Mouse (Mus musculus): Measurements from ENCODE around the gene Mettl15.
"Not testable (repeated sequence)": the region's sequence is repeated elsewhere in the genome, so short reads cannot be mapped to it uniquely, and the experiment has no call there.

Gene Mettl15

DNA sequence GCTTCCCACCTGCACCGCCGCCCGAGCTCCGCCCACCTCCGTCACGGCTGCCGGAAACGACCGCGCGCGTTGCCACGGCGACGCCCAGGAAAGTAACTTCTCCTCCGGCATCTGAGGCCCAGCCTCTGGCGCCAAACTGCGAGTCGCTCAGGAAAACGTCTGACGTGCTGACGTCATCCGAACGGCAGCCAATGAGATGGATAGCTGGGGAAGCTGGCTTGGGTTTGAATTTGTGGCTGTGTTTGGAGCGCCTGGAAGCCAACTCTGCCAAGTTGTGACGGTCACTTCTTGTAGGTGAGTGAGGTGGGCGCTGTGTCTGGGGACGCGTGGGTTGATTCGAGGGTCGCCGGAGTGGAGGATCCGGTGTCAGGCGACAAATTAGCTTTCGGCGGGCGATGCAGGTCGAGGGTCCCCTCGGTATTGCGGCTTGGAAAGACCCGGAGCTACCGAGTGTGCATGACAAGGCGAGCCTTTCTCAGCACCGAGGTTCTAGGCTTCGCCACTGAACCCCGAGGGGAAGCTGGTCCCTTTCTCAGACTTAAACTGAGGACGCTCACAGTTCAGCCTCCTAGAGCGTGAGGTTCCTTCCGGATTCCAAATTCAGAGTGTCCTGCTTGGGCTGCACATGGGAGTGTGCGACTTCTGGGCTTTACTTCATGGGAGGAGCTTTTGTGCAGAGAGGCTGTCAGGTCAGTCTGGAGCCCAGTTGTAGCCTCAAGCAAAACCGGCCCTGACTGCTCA, at the start of gene Mettl15, which contains the start of gene Kif18a:
Gene Mettl15, minus strand, starts transcription at position 149 of the 741 bp plus-strand sequence.
Gene Kif18a, plus strand, starts transcription at position 139 of the 741 bp plus-strand sequence.
- DNase-seq (ENCODE audit: low spot score): peak; percentile 92

DNA sequence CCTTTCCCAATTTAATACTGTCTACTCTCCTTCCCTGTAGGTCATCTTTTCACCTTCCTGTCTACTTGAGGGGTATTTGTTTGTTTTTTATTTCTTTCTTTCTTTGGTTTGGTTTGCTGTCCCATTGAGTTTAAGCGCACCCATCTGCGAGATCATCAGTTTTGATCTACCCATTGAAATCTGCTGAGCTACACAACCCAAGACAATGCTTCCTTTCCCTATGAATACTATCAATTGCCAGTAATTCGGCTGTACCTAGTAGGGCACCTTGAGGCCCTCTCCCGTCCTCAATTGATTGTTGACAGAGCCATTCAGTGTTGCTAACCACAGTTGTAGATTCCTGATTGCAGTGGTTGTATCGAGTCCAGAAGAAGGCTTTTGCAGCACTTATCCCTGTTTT, 30.8 kb upstream of the Mettl15 start:
- no peak for DNase-seq (ENCODE audit: low spot score)

DNA sequence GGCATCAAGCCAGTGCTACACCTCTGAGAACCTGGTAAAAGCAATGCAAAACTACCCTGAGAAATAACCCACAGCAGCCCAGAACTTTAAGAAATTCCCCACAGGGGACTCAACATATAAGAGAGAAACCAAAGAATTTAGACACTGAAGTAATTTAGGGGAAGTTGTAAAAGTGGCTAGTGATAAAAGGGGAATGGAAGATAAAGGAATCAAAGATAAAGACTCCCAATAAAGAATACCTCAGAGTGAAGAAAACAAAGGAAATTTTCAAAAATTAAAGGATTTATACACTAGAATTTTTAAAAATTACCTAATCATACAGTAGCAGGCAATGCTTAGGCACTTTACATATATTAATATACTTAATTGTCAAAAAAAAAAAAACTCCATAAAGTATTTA, 23.1 kb upstream of the Mettl15 start:
- no peak for DNase-seq (ENCODE audit: low spot score)

DNA sequence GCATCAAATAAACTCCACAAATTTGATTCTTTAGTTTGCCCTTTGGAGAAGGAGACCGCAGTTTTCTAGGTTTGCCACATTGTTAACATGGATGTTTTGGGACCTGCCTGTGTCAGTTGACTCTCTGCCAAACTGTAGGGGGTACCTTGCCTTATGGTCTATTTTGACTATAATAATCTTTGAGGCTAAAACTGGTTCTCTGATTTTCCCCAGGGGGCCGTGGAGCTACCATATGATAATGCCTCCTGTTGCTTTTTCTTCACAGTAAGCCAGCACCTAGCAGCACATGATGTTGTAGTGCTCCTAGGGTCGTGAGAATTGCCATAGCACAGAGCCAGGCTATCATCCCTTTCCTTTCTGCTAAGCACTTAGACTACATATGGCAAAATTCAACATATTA, 21.7 kb upstream of the Mettl15 start:
- no peak for DNase-seq (ENCODE audit: low spot score)

DNA sequence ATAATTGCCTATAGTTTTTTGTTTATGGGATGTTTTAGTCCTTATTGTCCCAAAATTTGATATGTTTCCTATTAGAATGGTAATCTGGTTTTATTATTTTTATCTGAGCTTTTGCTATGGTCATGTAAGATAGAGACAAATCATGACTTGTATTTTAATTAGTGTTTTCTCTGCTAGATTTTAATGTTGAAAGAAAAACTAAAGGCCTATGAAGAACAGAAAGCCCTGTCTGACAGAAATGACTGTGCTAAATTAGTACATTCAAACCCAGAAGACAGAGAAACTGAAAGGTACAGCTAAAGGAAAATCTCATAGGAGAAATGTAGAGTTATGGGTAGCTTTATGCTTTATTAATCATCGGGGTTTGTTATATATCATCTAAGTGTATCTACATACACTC, 17.6 kb upstream of the Mettl15 start:
- no peak for DNase-seq (ENCODE audit: low spot score)

DNA sequence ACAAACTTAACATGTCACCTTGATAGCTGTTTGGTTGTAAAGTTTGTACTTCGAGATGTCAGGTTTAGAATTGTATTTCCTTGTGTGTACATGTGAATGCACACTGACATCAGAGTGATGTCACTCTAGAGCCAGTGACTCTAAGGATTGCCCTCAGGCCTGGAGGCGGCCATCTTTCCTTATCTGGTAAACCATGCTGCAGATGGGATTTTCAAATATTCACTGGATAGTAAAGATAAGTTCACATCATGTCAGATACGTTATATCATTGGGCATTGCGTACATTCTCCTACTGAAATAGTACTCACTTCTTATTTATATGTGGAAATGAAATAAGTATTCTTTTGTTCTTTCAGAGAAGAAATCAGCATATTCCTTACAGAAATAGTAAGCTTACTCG, 15.7 kb upstream of the Mettl15 start:
- DNase-seq (ENCODE audit: low spot score): no peak

DNA sequence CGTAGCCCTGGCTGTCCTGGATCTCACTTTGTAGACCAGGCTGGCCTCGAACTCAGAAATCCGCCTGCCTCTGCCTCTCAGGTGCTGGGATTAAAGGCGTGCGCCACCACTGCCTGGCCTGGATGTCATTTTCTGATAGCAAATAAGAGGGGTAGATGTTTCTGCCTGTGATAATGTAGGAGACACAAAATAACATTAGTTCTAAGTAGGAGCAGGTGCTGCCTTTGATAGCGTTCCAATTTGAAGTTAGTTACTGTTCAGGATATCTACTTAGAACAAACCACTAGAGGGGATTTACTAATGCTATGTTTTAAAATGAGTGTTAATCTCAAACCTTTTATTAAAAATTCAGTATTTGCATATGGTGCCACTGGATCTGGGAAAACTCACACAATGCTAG, 8.8 kb upstream of the Mettl15 start:
- no peak for DNase-seq (ENCODE audit: low spot score)

DNA sequence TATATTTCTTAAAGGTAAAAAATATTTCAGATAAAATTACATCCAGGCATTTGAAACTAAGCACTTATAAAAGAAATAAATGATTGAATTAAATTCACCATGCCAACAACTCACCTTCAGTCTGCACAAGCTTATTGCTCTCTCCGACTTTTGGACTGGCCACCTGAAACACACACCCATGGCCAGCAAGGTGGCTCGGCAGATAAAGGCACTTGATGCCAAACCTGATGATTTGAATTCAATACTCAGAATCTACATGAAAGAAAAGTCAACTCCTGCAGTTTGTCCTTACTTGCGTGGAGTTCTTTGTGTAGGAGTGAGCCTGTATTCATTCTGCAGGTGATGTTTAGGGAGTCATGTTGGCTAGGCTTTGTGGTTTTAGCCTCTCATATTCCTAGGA, 3.6 kb upstream of the Mettl15 start:
- DNase-seq (ENCODE audit: low spot score): no peak

DNA sequence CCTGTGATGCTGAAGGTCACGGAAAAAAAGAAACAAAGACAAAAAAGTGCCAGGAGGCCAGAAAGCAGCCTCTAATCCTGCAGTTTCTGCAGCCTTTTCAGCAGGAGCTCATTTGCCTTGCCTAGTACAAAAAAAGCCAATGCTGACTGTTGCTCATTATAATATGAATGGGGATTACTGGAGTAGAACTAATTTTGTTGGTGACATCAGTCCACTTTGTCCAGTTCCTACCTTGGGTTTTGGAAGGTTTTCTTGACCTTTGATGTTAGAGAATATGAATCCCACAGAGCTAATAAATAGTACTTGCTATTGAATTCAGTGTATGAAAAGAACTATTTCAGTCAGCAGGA, 768 bp upstream of the Mettl15 start:
- no peak for DNase-seq (ENCODE audit: low spot score)

DNA sequence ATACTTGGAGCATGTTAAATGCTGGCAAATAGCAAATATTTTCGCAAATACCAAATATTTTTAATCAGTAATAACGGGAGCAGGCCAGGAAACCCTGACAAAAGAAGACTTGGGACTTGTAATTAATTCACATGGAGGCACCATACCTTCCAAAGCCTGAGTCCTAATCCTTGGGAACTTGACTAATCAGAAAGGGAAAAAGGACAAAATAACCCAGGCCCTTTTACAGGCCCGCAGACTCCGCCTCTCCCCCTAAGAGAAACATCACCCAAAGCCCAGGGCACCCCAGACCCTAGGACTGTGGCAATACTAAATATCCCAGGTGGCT, 312 bp downstream of the Mettl15 start:
- DNase-seq (ENCODE audit: low spot score): no peak

DNA sequence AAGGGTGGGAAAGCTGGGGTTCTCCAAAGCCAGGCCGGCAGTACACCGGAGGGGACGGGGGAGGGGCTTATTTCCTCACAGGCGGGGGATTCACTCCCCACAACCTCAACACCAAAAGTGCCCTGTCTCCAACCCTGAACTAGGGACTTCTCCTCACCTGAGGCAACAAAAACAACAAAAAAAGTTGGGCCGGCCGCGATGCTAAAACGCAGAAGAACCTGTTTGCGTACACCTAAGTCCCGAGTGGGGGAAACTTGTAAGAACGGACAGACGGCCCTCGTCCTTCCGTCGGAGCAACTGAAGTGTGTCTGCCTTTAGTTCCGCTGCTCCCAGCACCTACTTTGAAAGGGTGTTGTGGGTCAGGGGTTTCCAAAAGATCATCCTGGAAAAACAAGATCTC, 2.5 kb downstream of the Mettl15 start:
- DNase-seq (ENCODE audit: low spot score): peak; percentile 57

DNA sequence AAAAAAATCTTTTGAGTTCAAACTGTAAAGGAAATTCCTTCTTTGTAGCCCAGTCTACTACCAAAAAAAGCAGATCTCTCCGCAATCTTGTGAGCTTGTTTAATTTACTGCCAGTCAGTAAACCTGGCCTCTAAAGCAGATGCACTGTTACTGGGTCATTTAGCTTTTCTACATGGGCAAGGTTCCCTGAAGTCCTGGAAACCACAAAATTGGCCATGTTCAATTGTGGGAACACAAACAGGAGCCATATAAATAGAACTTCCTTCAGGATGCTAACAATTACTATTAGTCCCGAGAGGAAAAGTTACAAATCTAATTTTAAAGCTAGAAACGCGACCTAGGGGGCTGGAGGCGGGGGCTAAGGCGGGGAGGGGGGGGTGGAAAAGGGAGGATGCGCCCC, 3.0 kb downstream of the Mettl15 start:
- no peak for DNase-seq (ENCODE audit: low spot score)

DNA sequence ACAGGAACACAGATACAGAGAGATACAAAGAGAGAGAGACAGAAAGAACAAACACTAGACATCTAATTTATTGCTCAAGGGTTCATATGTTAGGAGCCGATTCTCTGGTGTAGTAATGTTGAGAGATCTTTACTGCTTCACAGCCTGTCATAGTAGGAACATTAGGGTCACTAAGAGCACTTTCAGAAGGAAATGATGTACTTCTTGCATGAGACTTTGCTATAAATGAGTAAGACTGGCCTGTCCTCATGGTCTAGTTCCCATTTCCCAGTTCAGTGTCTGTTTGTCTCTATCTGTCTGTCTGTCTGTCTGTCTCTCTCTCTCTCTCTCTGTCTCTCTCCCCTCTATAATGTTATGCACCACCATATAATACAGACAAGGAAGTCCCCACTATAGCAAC, 7.5 kb downstream of the Mettl15 start:
- no peak for DNase-seq (ENCODE audit: low spot score)

DNA sequence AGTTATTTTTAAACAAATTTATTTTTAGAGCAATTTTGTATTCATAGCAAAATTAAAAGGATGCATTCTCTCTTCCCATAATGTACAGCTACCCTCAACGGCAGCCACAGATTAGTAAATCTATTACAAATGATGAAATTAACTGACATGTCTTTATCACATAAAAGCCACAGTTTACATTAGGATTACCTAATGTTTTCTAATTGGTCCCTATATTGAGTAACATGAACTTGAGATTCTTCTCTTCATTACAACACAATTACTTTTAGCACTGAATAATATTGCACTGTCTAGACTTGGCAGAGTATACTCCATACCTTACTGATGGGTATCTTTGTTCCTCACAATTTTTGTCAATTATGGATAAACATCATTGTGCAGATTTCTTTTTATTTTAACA, 17.8 kb downstream of the Mettl15 start:
- no peak for DNase-seq (ENCODE audit: low spot score)

DNA sequence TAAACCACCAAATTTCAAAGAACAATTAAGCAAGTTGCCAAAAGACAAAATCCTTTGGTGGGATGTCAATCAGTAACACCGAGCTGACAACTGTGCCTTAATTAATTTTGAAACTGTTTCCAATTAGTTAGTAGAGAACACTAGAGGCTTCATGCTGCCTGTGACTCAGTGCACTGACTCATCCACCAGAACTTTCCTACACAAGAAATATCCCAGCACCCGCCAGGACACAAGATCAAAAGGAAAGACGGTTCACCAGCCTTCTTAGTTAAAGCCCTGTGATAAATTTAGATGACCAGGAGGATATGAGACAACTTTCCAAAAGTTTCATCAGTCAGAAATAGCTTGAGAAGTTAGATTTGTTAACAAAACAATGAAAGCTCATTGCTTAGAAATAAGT, 38.6 kb downstream of the Mettl15 start:
- DNase-seq (ENCODE audit: low spot score): no peak

DNA sequence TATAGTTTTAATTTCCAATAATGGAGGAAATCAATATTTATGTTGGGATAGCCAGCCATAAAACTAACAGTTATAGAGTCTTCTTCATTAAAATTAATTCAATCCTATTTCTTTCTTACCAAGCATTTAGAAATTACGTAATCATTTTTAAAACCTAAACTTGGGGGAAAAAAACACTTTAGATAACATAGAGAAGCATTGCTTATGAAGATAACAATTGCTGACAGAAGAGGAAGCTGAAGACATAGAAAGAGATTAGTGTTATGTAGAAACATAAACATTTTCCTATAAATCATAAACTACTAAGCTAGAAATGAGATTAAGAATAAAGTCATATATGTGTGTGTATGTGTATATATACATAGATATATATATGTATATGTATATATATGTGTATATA, 44.8 kb downstream of the Mettl15 start:
- no peak for DNase-seq (ENCODE audit: low spot score)

DNA sequence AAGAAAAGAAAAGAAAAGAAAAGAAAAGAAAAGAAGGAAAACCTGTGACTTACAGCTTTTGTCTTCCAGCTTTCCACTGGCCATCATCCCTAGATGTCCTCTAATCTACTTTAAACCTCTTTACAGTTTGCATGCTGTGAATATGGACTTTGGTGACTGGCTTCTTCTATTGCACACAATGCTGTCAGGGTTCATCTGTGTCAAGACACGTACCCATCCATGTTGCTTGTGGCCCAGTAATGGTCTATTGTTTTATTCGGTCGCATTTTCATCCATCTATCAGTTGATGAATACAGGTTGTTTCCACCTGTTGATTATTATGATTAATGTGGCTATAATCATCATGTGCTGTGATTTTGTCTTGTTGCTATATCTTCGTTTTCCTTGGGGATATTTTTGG, 46.7 kb downstream of the Mettl15 start:
- no peak for DNase-seq (ENCODE audit: low spot score)

DNA sequence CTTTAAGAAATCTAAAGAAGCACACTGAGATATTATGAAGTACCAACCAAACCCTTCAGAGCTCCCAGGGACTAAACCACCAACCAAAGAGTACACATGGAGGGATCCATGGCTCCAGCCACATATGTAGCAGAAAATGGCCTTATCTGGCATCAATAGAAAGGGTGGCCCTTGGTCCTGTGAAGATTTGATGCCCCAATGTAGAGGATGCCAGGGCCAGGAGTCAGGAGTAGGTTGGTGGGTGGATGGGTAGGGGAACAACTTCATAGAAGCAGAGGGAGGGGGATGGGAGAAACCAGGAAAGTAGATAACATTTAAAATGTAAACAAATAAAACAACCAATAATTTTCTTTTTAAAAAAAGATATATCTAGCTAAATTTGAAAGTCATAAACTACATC, 50.1 kb downstream of the Mettl15 start:
- no peak for DNase-seq (ENCODE audit: low spot score)

DNA sequence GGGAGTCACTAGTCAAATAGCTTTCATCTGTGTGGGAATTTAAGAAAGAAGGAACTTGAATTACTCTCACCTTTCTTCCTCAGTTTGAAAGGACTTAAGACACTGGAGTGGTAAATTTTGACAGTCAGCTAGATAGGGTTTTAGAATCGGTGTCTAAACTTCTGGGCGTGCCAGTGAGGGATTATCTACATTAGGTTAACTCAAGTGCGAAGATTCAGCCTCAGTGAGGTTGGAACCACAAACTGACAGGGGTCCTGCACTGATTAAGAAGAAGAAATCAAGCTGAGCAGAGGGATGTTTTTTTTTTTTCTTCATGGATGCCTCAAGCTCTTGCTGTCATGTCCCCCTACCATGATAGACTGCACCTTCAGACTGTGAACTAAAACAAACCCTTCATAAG, 53.4 kb downstream of the Mettl15 start:
- no peak for DNase-seq (ENCODE audit: low spot score)

DNA sequence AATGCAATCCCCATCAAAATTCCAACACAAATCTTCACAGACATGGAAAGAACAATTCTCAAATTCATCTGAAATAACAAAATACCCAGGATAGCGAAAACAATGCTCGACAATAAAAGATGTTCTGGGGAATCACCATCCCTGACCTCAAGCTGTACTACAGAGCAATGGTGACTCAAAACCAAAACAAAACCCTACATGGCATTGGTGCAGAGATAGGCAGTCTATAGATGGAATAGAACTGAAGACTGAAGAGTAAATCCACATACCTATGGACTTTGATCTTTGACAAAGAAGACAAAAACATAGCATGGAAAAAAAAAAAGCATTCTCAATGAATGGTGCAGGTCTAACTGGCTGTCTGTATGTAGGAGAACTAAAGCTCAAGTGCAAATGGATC, 59.1 kb downstream of the Mettl15 start:
- no peak for DNase-seq (ENCODE audit: low spot score)

DNA sequence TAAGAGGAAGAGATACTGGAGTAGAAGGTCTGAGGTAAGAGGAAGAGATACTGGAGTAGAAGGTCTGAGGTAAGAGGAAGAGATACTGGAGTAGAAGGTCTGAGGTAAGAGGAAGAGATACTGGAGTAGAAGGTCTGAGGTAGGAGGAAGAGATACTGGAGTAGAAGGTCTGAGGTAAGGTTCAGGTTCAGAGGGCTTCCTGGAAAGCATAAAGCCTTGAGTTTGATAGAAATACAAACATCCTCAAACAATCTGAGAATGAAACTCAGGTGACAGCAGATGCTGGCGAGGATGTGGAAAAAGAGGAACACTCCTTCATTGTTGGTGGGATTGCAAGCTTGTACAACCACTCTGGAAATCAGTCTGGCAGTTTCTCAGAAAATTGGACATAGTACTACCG, 63.9 kb downstream of the Mettl15 start:
- not testable (repeated sequence) for DNase-seq (ENCODE audit: low spot score)

DNA sequence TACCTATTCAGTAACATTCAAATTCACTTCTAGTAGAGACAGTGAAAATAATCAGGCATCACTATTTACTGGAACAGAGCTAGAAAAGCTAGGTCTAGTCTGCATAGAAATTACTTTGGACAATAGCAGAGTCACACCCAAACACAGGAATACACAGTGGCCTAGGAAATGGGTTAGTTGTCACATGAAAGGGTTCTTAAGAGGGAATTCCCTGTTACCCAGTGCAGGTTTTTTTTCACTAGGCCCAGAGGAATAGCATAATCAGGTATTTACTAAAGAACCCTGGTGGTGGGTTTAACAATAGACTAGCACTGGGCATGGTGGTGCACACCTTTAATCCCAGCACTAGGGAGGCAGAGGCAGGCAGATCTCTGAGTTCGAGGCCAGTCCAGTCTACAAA, 69.9 kb downstream of the Mettl15 start:
- DNase-seq (ENCODE audit: low spot score): not testable (repeated sequence)

DNA sequence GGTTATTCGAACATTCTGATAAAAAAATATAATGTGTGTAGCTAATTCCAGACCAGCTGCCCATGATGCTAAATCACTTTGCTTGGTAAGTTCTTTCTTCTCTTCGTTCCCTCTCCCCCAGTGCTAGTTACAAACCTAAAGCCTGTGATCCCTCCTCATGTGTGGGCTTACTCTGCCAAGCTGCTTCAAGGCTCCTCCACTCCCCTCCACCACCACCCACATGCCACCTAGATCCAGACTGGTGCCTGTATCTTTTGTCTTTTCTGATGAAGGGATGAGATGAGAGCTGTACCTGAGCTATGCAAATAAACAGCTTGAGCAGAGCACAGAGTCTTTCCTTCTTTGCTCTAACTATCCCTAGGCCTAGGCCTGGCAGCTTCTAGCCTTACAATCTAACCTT, 72.5 kb downstream of the Mettl15 start:
- no peak for DNase-seq (ENCODE audit: low spot score)

DNA sequence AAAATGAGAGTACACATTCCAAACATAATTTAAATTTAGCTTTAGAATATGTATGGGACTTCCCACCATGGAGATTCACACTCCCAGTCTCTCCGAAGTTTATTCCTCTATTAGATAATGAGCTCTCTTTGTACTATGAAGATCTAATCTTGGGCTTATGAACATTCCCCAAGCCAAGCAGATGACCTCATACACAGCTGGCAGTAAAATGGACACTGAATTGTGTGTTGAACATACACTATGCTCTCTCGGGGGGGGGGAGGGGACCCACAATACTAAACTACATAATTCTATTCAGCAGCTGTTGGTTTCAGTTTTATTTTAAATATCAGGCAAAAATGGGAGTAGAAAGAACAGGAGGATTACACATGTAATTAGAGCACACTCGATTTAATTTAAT, 97.6 kb downstream of the Mettl15 start:
- DNase-seq (ENCODE audit: low spot score): no peak

DNA sequence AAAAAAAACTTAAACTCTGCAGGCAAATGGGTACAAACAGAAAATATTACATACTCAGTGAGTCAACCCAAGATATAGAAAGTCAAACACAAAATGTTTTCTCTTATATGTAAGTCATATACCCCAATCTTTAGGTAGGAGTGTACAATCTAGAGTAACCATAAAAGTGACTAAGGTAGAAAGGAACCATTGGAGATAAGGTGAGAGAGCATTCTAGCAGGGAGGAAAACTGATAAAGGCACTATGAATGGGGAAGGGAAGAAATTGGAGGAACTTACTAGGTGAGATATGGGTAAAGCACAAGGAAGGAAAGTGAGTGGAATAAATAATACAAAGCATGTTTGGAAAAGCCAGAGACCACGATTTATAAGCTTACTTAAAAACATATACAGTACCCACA, 122.0 kb downstream of the Mettl15 start:
- DNase-seq (ENCODE audit: low spot score): no peak

Data from ovary, postnatal 36 days (tissue).